Mouse (Mus musculus) lung, embryonic 14.5 days (tissue): ENCODE data around the gene Lap3. TPM values are rescaled to one million over a fixed set of nuclear protein-coding genes. Genes with fewer than 3 reads are reported as not detected.

Source experiments
- ATAC-seq: fragments of 200-750 bp; cut with Nextera tagmentation; 2 replicates; pipeline ENCODE4 v1.8.0; 2017; ENCODE audit warnings: mild to moderate bottlenecking, moderate TSS enrichment, moderate library complexity; ENCODE audit not compliant: insufficient read depth
- DNase-seq: peaks from one replicate; pipeline ENCODE4 v3.0.0-alpha.2; 2015
- H3K27ac ChIP-seq: fragments of 300-500 bp; sonication (generic); 2 replicates; pipeline ENCODE4 v1.5.1; 2014; ENCODE audit warnings: low read depth, mild to moderate bottlenecking, moderate library complexity
- H3K27me3 ChIP-seq: fragments of 300-500 bp; sonication (generic); 2 replicates; pipeline ENCODE4 v1.6.1; 2014; ENCODE audit warnings: low read length, control low read depth; ENCODE audit not compliant: insufficient read depth
- H3K36me3 ChIP-seq: fragments of 300-500 bp; sonication (generic); 2 replicates; pipeline ENCODE4 v1.6.1; 2014; ENCODE audit warnings: control low read depth; ENCODE audit not compliant: insufficient read depth
- H3K4me1 ChIP-seq: fragments of 300-500 bp; sonication (generic); 2 replicates; pipeline ENCODE4 v1.6.1; 2014; ENCODE audit warnings: antibody characterized with exemption, control low read depth; ENCODE audit not compliant: insufficient read depth
- H3K4me2 ChIP-seq: fragments of 300-500 bp; sonication (generic); 2 replicates; pipeline ENCODE4 v1.6.1; 2014; ENCODE audit warnings: mild to moderate bottlenecking
- H3K4me3 ChIP-seq: fragments of 300-500 bp; sonication (generic); 2 replicates; pipeline ENCODE4 v1.5.1; 2014; ENCODE audit warnings: low read depth, low read length
- H3K9ac ChIP-seq: fragments of 300-500 bp; sonication (generic); 2 replicates; pipeline ENCODE4 v1.6.1; 2014
- H3K9me3 ChIP-seq: fragments of 300-500 bp; sonication (generic); 2 replicates; pipeline ENCODE4 v1.6.1; 2016; ENCODE audit warnings: low read depth, low read length, control low read depth
- CTCF ChIP-seq: IDR thresholded peaks from 2 replicates; pipeline ENCODE4 v1.5.1; 2016; ENCODE audit warnings: antibody characterized with exemption, low read depth
- WGBS: fragments of 180-500 bp; shearing (Covaris S2); extraction: QIAGEN DNeasy Blood & Tissue Kit; methylation state at CpG from one replicate; pipeline ENCODE4 v1.1.7; 2014; 5-methylcytosine and 5-hydroxymethylcytosine counted together
- polyA plus RNA-seq: library from polyadenylated mRNA; unstranded; fragments of >200 nt; fragmentation: Nextera tagmentation; extraction: Ambion mirVana; gene quantifications from 2 replicates; pipeline ENCODE4 v1.2.1, GENCODE M21; 2014

The Lap3 gene
- 116 and 119 TPM in 2 replicates for polyA plus RNA-seq

GRCm38 (mm10) chr5:45493191-45494092, at the start of gene Lap3:
Gene Lap3, plus strand, starts transcription at chr5:45493374.
- H3K27ac ChIP-seq: peak within 1 kb of the TSS; percentile 82
- DNase-seq (peak; percentile 100), ATAC-seq (peak; percentile 97)
- H3K4me1 ChIP-seq: no peaks in the 10 kb centered on the region
- H3K4me3 ChIP-seq: peak within 1 kb of the TSS; percentile 77
- H3K9me3 ChIP-seq: no peaks in the 10 kb centered on the region
- WGBS: under 1% methylated on average over 78 of the region's 78 CpGs
- peak; percentile 44; the same call in 1 of the 2 replicates for TF ChIP-seq CTCF
- peak within 1 kb of the TSS; percentile 87 for H3K4me2 ChIP-seq
- H3K9ac ChIP-seq: peak within 1 kb of the TSS; percentile 70
- peaks cover 32% of the 10 kb centered on the region for H3K36me3 ChIP-seq
- H3K27me3 ChIP-seq: no peaks in the 10 kb centered on the region

- DNase-seq (no peak), ATAC-seq (no peak)
- WGBS: 86% methylated on average over 8 of the region's 8 CpGs
- Histone ChIP-seq H3K36me3 (peaks cover 13% of the 10 kb centered on the region; the same call in 1 of the 2 replicates), H3K27me3 (no peaks in the 10 kb centered on the region), H3K9me3 (no peaks in the 10 kb centered on the region), H3K27ac (no peak overlapping the region), H3K4me3 (no peak overlapping the region), H3K4me2 (no peak overlapping the region), H3K9ac (no peak overlapping the region), H3K4me1 (peaks cover 5% of the 10 kb centered on the region; the same call in 1 of the 2 replicates)
- no peak for TF ChIP-seq CTCF
These were observed 48.9 kb upstream of the Lap3 start for GRCm38 (mm10) chr5:45444130-45444832.

GRCm38 (mm10) chr5:45448676-45449075, 44.5 kb upstream of the Lap3 start:
- WGBS: 46% methylated on average over 5 of the region's 5 CpGs
- DNase-seq (peak; percentile 11), ATAC-seq (no peak)
- H3K27me3 ChIP-seq: no peaks in the 10 kb centered on the region
- peak overlapping the region; percentile 69 for H3K9ac ChIP-seq
- no peak overlapping the region for H3K27ac ChIP-seq
- H3K9me3 ChIP-seq: no peaks in the 10 kb centered on the region
- peak overlapping the region; percentile 65; the same call in 1 of the 2 replicates for H3K4me3 ChIP-seq
- peaks cover 5% of the 10 kb centered on the region; the same call in 1 of the 2 replicates for H3K4me1 ChIP-seq
- H3K4me2 ChIP-seq: peak overlapping the region; percentile 93
- H3K36me3 ChIP-seq: peaks cover 6% of the 10 kb centered on the region; the same call in 1 of the 2 replicates
- TF ChIP-seq CTCF: no peak

GRCm38 (mm10) chr5:45449206-45449605, 44.0 kb upstream of the Lap3 start:
- Histone ChIP-seq H3K27me3 (no peaks in the 10 kb centered on the region), H3K4me1 (peaks cover 5% of the 10 kb centered on the region; the same call in 1 of the 2 replicates), H3K36me3 (peaks cover 3% of the 10 kb centered on the region; the same call in 1 of the 2 replicates), H3K4me2 (peak overlapping the region; percentile 93), H3K9ac (peak overlapping the region; percentile 69), H3K9me3 (no peaks in the 10 kb centered on the region), H3K4me3 (peak overlapping the region; percentile 65), H3K27ac (no peak overlapping the region)
- under 1% methylated on average over 8 of the region's 8 CpGs for WGBS
- DNase-seq (peak; percentile 26), ATAC-seq (no peak)
- TF ChIP-seq CTCF: no peak

GRCm38 (mm10) chr5:45449831-45450716, 43.1 kb upstream of the Lap3 start, which contains the start of gene Qdpr:
Gene Qdpr, minus strand, starts transcription at chr5:45450236.
- DNase-seq: peak; percentile 100
- Histone ChIP-seq H3K4me2 (peak within 1 kb of the TSS; percentile 93), H3K27ac (peak within 1 kb of the TSS; percentile 52; the same call in 1 of the 2 replicates), H3K9ac (peak within 1 kb of the TSS; percentile 69), H3K4me1 (peaks cover 5% of the 10 kb centered on the region; the same call in 1 of the 2 replicates), H3K27me3 (no peaks in the 10 kb centered on the region), H3K36me3 (no peaks in the 10 kb centered on the region), H3K9me3 (no peaks in the 10 kb centered on the region), H3K4me3 (peak within 1 kb of the TSS; percentile 65)
- TF ChIP-seq CTCF: no peak
- under 1% methylated on average over 65 of the region's 70 CpGs for WGBS
- peak; percentile 99 for ATAC-seq

DNA sequence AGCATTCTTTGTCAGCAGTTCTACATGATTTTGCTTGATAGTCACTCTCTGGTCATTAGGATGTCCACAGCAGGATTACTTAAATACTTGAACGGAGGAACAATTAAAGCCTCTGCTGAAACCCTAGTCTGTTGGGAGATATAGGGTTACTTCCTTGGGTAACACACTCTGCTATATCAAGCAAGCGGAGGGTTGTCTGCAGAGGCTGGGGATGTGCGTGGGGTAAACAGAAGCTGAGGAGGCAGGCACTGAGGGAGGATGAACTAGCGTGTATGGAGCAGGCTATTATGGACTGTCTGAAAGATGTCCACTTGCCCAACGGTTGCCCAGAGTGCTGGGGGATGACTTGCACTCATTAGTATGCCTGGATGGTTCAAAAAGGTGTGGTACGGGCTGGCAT, 39.7 kb upstream of the Lap3 start, which contains the start of gene Clrn2:
Clrn2 (plus strand) TSS at position 301 of the 400 bp plus-strand sequence.
- no peak within 1 kb of the TSS for H3K27ac ChIP-seq
- no peaks in the 10 kb centered on the region for H3K36me3 ChIP-seq
- no peak within 1 kb of the TSS for H3K4me3 ChIP-seq
- WGBS: 64% methylated on average over 6 of the region's 6 CpGs
- TF ChIP-seq CTCF: no peak
- no peak for DNase-seq
- peaks cover 5% of the 10 kb centered on the region; the same call in 1 of the 2 replicates for H3K4me1 ChIP-seq
- no peaks in the 10 kb centered on the region for H3K27me3 ChIP-seq
- H3K9ac ChIP-seq: no peak within 1 kb of the TSS
- no peaks in the 10 kb centered on the region for H3K9me3 ChIP-seq
- no peak for ATAC-seq
- no peak within 1 kb of the TSS for H3K4me2 ChIP-seq
